Mouse (Mus musculus): ENCODE data around the gene Tssk6. TPM values are rescaled to one million over a fixed set of nuclear protein-coding genes. Genes with fewer than 3 reads are reported as not detected.
A peak's percentile ranks its signal among the peaks of the same experiment; 100 is the strongest.

Tssk6 gene
- polyA plus RNA-seq, 1 experiment from 2014 or later = 4.8 TPM

- peaks cover 29% of the 10 kb centered on the region for H3K4me1 ChIP-seq
- 90% methylated on average over 2 of the region's 2 CpGs for WGBS
- H3K4me3 ChIP-seq = no peak overlapping the region
- peaks cover 43% of the 10 kb centered on the region for H3K36me3 ChIP-seq (replicated peaks)
- H3K27ac ChIP-seq (replicated peaks) = no peak overlapping the region
- H3K27me3 ChIP-seq (replicated peaks; ENCODE audit: low read depth, poor library complexity, severe bottlenecking) = no peaks in the 10 kb centered on the region
- no peaks in the 10 kb centered on the region for H3K9me3 ChIP-seq
- no peak for DNase-seq (ENCODE audit: low spot score)
Measured at GRCm38 (mm10) chr8:69906260-69906659, 4.3 kb downstream of the Tssk6 start.

GRCm38 (mm10) chr8:69907106-69907505 lies 5.1 kb downstream of the Tssk6 start:
- WGBS = 87% methylated on average over 2 of the region's 2 CpGs
- DNase-seq (ENCODE audit: low spot score) = no peak
- no peak overlapping the region for H3K4me3 ChIP-seq

GRCm38 (mm10) chr8:69911917-69912316 lies 9.9 kb downstream of the Tssk6 start:
- Histone ChIP-seq H3K36me3 (replicated peaks) (peaks cover 100% of the 10 kb centered on the region), H3K4me3 (no peak overlapping the region), H3K4me1 (no peaks in the 10 kb centered on the region)

More at GRCm38 (mm10) chr8:69907106-69907505, 5.1 kb downstream of the Tssk6 start:
- no peak overlapping the region for H3K27ac ChIP-seq (replicated peaks)
- H3K27me3 ChIP-seq (replicated peaks; ENCODE audit: low read depth, poor library complexity, severe bottlenecking) = no peaks in the 10 kb centered on the region
- peaks cover 23% of the 10 kb centered on the region for H3K4me1 ChIP-seq
- peaks cover 52% of the 10 kb centered on the region for H3K36me3 ChIP-seq (replicated peaks)
- no peaks in the 10 kb centered on the region for H3K9me3 ChIP-seq

GRCm38 (mm10) chr8:69912478-69913074 lies 10.6 kb downstream of the Tssk6 start:
- H3K4me1 ChIP-seq = no peaks in the 10 kb centered on the region
- no peak for DNase-seq (ENCODE audit: low spot score)
- H3K9me3 ChIP-seq = no peaks in the 10 kb centered on the region
- no peaks in the 10 kb centered on the region for H3K27me3 ChIP-seq (replicated peaks; ENCODE audit: low read depth, poor library complexity, severe bottlenecking)
- no peak overlapping the region for H3K4me3 ChIP-seq
- 89% methylated on average over 12 of the region's 12 CpGs for WGBS
- H3K27ac ChIP-seq (replicated peaks) = no peak overlapping the region
- peaks cover 100% of the 10 kb centered on the region for H3K36me3 ChIP-seq (replicated peaks)

More at GRCm38 (mm10) chr8:69911917-69912316, 9.9 kb downstream of the Tssk6 start:
- DNase-seq (ENCODE audit: low spot score) = no peak
- Histone ChIP-seq H3K9me3 (no peaks in the 10 kb centered on the region), H3K27me3 (replicated peaks; ENCODE audit: low read depth, poor library complexity, severe bottlenecking) (no peaks in the 10 kb centered on the region), H3K27ac (replicated peaks) (no peak overlapping the region)
- 92% methylated on average over 13 of the region's 13 CpGs for WGBS

- peaks cover 86% of the 10 kb centered on the region for H3K36me3 ChIP-seq (replicated peaks)
- H3K4me1 ChIP-seq = peaks cover under 1% of the 10 kb centered on the region; the same call in 1 of the 2 replicates
- H3K9me3 ChIP-seq = no peaks in the 10 kb centered on the region
- H3K27me3 ChIP-seq (replicated peaks; ENCODE audit: low read depth, poor library complexity, severe bottlenecking) = no peaks in the 10 kb centered on the region
- no peak for DNase-seq (ENCODE audit: low spot score)
- no peak overlapping the region for H3K27ac ChIP-seq (replicated peaks)
- H3K4me3 ChIP-seq = no peak overlapping the region
- 87% methylated on average over 4 of the region's 4 CpGs for WGBS
Measured at GRCm38 (mm10) chr8:69914526-69914925, 12.5 kb downstream of the Tssk6 start.

- Histone ChIP-seq H3K9me3 (no peaks in the 10 kb centered on the region), H3K27ac (replicated peaks) (no peak overlapping the region), H3K4me1 (peaks cover 12% of the 10 kb centered on the region), H3K4me3 (no peak overlapping the region), H3K36me3 (replicated peaks) (peaks cover 74% of the 10 kb centered on the region), H3K27me3 (replicated peaks; ENCODE audit: low read depth, poor library complexity, severe bottlenecking) (no peaks in the 10 kb centered on the region)
- no peak for DNase-seq (ENCODE audit: low spot score)
- WGBS = 58% methylated on average over 5 of the region's 5 CpGs
Measured at GRCm38 (mm10) chr8:69915748-69916147, 13.8 kb downstream of the Tssk6 start.

GRCm38 (mm10) chr8:69918506-69918905 lies 16.5 kb downstream of the Tssk6 start:
- no peak for DNase-seq (ENCODE audit: low spot score)
- H3K27ac ChIP-seq (replicated peaks) = no peak overlapping the region
- peaks cover 60% of the 10 kb centered on the region for H3K36me3 ChIP-seq (replicated peaks)
- no peaks in the 10 kb centered on the region for H3K9me3 ChIP-seq
- H3K27me3 ChIP-seq (replicated peaks; ENCODE audit: low read depth, poor library complexity, severe bottlenecking) = no peaks in the 10 kb centered on the region
- H3K4me1 ChIP-seq = peaks cover 25% of the 10 kb centered on the region
- no peak overlapping the region for H3K4me3 ChIP-seq

GRCm38 (mm10) chr8:69919010-69919409 lies 17.0 kb downstream of the Tssk6 start:
- peak; percentile 74 for DNase-seq (ENCODE audit: low spot score)
- Histone ChIP-seq H3K4me3 (no peak overlapping the region), H3K4me1 (peaks cover 25% of the 10 kb centered on the region), H3K36me3 (replicated peaks) (peaks cover 60% of the 10 kb centered on the region), H3K27me3 (replicated peaks; ENCODE audit: low read depth, poor library complexity, severe bottlenecking) (no peaks in the 10 kb centered on the region), H3K9me3 (no peaks in the 10 kb centered on the region), H3K27ac (replicated peaks) (no peak overlapping the region)
- 59% methylated on average over 1 of the region's 1 CpGs for WGBS

GRCm38 (mm10) chr8:69919876-69920662 lies 18.1 kb downstream of the Tssk6 start:
- Histone ChIP-seq H3K4me3 (peak overlapping the region; percentile 31), H3K9me3 (no peaks in the 10 kb centered on the region), H3K27me3 (replicated peaks; ENCODE audit: low read depth, poor library complexity, severe bottlenecking) (no peaks in the 10 kb centered on the region), H3K36me3 (replicated peaks) (peaks cover 52% of the 10 kb centered on the region), H3K4me1 (peaks cover 25% of the 10 kb centered on the region), H3K27ac (replicated peaks) (peak overlapping the region; percentile 84)
- DNase-seq (ENCODE audit: low spot score) = peak; percentile 84
- WGBS = 46% methylated on average over 11 of the region's 11 CpGs

GRCm38 (mm10) chr8:69921141-69921540 lies 19.2 kb downstream of the Tssk6 start:
- Histone ChIP-seq H3K4me1 (peaks cover 25% of the 10 kb centered on the region), H3K27ac (replicated peaks) (peak overlapping the region; percentile 84), H3K4me3 (peak overlapping the region; percentile 31; the same call in 1 of the 2 replicates), H3K27me3 (replicated peaks; ENCODE audit: low read depth, poor library complexity, severe bottlenecking) (no peaks in the 10 kb centered on the region), H3K36me3 (replicated peaks) (peaks cover 50% of the 10 kb centered on the region), H3K9me3 (no peaks in the 10 kb centered on the region)
- DNase-seq (ENCODE audit: low spot score) = no peak
- 91% methylated on average over 2 of the region's 2 CpGs for WGBS

GRCm38 (mm10) chr8:69923986-69924385 lies 22.0 kb downstream of the Tssk6 start:
- Histone ChIP-seq H3K4me1 (peaks cover 25% of the 10 kb centered on the region), H3K36me3 (replicated peaks) (peaks cover 57% of the 10 kb centered on the region), H3K4me3 (no peak overlapping the region), H3K27me3 (replicated peaks; ENCODE audit: low read depth, poor library complexity, severe bottlenecking) (no peaks in the 10 kb centered on the region), H3K9me3 (no peaks in the 10 kb centered on the region), H3K27ac (replicated peaks) (no peak overlapping the region)
- no peak for DNase-seq (ENCODE audit: low spot score)
- 83% methylated on average over 1 of the region's 1 CpGs for WGBS

- Histone ChIP-seq H3K27me3 (replicated peaks; ENCODE audit: low read depth, poor library complexity, severe bottlenecking) (no peaks in the 10 kb centered on the region), H3K27ac (replicated peaks) (no peak overlapping the region), H3K4me3 (no peak overlapping the region), H3K4me1 (peaks cover under 1% of the 10 kb centered on the region), H3K36me3 (replicated peaks) (peaks cover 74% of the 10 kb centered on the region), H3K9me3 (no peaks in the 10 kb centered on the region)
- no peak for DNase-seq (ENCODE audit: low spot score)
Measured at GRCm38 (mm10) chr8:69926901-69927300, 24.9 kb downstream of the Tssk6 start.

GRCm38 (mm10) chr8:69933811-69934210 lies 31.8 kb downstream of the Tssk6 start:
- no peak for DNase-seq (ENCODE audit: low spot score)
- H3K27ac ChIP-seq (replicated peaks) = no peak overlapping the region
- H3K9me3 ChIP-seq = no peaks in the 10 kb centered on the region
- 78% methylated on average over 2 of the region's 2 CpGs for whole genome bisulfite sequencing
- H3K27me3 ChIP-seq (replicated peaks; ENCODE audit: low read depth, poor library complexity, severe bottlenecking) = no peaks in the 10 kb centered on the region
- H3K4me1 ChIP-seq = peaks cover 29% of the 10 kb centered on the region
- H3K36me3 ChIP-seq (replicated peaks) = peaks cover 76% of the 10 kb centered on the region
- no peak overlapping the region for H3K4me3 ChIP-seq

All from embryonic facial prominence, embryonic 10.5 days (tissue).